Mouse (Mus musculus) cerebellum, adult (tissue): Measurements from ENCODE around the gene Gm45785.

Experiments
- ATAC-seq: cut with Nextera tagmentation; 2 replicates; pipeline ENCODE4 v1.9.2; 2017; ENCODE audit warnings: mild to moderate bottlenecking, moderate library complexity, mixed read lengths; ENCODE audit not compliant: insufficient number of reproducible peaks, low FRiP score, low TSS enrichment

Gene Gm45785

DNA sequence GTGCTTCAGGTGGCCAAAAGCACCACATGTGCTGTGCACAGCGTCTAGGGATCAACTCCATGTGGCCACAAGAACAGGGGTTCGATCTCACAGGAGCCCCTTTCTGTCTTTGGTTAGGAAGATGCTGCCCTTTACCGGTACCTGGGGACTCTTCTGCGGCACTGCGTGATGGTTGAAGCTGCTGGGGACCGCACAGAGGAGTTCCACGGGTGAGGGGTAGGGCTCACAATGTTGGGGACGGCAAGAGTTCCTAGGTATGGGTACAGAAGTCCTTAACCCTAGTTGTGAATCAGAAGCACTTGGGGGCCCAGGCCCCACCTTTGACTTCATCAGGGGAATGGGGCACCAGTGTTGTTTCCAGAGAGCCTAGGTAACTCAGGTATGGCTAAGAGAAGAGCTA, 2.6 kb upstream of the Gm45785 start:
- ATAC-seq = no peak

DNA sequence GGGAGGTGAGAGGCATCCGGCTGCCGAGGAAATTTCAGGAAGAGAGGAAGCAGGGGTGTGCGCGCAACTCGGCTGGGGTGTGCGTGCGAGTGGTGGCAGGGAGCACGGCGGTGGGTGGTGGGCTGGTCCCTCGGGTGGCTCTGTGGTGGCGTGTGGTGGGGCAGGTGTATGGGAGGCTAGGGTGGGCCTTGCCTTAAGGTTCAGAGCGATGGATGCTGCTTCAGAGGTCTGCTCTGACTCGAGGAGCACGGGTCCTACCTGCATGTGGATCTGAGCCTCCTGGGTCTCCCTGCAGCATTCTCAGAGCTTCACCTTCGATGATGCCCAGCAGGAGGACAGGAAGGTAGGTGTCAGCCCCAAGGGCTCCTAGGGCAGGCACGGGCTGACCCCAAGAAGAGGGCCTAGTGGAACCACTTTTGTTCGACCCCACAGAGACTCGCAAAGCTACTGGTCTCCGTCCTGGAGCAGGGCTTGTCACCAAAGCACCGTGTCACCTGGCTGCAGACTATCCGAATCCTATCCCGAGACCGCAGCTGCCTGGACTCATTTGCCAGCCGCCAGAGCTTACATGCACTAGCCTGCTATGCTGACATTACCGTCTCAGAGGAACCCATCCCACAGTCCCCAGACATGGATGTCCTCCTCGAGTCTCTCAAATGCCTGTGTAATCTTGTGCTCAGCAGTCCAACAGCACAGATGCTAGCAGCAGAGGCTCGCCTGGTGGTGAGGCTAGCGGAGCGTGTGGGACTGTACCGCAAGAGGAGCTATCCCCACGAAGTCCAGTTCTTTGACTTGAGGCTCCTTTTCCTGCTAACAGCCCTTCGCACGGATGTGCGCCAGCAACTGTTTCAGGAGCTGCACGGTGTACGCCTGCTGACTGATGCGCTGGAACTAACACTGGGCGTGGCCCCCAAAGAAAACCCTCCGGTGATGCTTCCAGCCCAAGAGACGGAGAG, 1.7 kb upstream of the Gm45785 start, which contains the start of gene Bet1l:
Gene Bet1l, minus strand, starts transcription at position 28 of the 956 bp plus-strand sequence.
- ATAC-seq = 0 out of 2 replicates have a peak, but pooled peaks have one; percentile 4

DNA sequence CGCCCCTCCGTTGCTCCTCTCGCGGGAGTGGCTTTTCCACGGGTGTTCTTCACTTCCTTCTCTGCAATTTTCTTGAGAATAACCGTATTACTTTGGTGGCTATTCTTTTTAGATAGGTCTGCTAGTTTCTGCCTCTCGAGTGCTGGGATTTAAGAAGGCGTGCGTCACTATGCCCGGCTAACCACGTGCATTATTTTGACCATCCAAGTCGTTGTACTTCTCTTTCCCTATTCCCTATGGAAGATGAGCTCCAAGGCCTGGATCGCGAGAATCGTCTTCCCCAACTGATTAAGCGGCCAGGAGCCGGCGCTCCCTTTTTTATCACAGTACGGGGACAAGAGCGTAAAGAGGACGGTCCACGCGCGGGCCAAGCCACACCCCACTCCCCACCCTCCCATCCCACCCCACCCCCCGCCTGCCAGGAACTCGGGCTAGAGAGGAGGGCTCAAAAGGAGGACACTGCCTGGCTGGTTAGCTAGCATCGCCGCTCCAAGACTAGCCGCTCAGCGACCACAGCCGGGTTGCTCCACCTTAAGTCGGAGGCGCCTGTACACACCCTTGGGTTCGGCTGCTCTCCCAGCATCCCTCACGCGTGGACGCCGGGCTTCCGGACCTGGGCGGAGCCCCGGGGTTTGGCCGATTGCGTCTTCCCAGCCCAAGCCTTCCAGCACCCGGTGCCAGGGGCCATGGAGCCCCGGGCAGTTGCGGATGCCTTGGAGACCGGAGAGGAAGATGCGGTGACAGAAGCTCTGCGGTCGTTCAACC, 836 bp upstream of the Gm45785 start, which contains the start of gene Ric8a:
Gene Ric8a, plus strand, starts transcription at position 173 of the 765 bp plus-strand sequence.
- ATAC-seq = peak; percentile 77

DNA sequence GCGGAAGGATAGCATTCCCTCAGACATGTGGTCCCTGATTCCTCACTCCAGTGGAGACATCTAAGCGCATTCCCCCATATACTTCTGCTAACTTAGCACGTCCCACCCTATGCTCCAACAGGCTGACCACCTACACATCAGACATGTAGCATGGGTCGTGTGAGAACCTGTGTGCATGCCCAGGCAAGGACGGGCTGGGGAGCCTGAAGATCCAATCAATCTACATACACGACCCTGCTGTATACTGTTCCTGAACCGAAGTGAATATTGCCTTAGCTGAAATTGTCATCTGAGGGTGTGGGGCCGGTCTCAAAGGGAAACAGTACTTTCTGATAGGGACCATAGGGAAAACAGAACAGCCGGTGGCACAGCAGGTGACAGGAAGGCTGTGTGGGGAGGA, 950 bp downstream of the Gm45785 start:
- no peak for ATAC-seq

DNA sequence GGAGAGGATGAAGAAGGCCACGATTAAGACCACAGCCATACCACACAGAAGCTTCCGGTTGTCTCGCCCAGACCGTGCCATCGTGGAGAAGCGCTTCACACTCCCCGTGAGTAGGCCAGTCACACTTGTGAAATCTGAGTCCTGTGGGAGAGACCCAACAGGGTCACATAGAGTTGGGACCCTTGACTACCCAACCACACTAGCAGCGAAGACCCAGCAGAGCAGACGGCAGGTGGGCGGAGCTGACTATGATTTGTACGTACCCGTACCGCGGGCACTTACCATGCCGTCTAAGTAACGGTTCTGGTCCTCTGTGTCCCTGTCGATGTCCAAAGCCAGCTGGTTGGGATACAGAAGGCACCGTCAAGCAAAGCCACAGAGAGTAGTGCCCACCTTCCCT, 1.6 kb downstream of the Gm45785 start:
- no peak for ATAC-seq

DNA sequence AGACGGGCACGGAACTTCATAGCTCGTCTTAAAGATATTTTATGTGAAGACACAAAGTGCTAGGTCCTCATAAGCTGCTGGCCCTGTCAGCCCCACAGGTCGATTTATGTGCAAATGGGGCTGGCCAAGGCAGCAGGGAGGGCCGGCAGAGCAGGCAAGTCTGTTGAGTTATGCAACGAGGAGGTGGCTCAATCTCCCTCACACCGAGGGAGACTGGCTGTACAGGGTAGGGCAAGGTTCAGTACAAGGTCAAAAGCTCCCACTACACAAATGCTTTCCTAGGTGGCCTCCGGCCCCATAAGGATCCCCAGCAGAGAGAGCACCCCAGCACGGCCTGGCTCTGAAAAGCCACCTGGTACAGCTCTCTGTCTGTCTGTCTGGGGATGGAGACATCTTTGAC, 2.7 kb downstream of the Gm45785 start:
- ATAC-seq = no peak

DNA sequence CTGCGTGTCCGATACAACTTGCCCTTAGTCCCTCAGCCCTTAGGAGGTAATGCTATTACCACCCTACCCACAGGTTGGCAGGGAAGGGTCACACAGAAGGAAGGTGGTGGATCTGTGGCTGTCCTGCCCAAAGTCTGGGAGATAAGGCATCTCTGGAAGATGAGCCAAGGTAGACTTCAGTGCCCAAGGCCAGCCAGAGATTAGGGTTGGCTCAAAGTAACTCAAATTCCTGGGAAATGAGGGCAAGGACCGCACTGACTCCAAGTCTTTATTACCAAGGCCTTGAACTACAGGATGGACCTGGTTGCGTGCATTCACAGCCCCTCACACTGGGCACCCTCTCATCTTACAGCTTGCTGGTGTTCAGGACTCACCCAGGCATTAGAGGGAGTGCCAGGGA, 4.2 kb downstream of the Gm45785 start:
- no peak for ATAC-seq

DNA sequence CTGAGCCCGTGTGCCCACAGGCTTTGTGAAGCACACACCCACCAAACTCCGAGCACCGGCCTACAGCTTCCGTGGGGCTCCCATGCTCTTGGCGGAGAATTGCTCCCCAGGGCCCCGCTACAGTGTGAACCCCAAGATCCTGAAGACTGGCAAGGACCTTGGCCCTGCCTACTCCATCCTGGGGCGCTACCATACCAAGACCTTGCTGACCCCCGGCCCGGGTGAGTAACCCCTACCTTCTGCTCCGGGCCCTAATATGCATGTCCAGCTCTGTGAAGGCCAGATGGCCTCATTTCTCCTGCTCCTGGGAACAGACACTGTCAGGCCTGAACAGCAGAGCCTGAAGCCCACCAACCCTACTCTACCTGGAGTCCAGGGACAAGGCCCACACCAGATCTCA, 7.5 kb downstream of the Gm45785 start:
- ATAC-seq = no peak

DNA sequence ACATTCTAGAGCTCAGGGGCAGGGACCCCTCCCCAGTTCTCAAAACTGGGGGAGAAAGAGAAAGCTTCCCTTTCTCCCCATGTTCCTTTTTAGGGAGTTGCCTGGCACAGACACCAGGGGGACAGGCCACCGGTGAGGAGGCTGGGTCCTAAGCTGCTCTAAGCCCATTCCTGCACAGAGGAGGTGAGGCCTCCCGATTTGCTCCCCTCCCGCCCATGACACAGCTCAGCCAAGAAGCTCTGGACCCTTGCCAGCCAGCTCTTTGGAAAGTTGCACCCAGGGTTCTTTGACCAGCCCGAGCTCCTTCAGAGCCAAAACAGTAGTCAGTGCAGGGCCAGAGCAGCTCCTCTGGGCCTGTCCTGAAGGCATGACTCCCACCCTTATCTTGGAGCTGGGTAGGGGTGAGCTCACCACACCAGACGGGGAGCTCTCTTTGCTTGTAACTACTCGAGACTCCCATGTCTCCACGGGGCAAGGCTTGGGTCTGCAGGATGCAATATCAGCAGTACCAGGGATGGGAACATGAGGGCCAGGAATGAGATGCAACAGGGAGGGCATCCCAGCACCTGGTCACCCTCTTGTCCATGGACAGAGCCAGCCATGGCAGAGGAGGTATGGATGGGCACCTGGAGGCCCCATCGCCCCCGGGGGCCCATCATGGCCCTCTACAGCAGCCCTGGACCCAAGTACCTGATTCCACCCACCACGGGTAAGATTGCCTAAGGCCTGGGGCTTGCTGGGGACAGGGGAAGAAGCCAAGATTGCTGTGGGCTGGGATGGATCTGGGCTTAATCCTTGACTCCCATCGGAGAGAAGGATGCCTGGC, 8.2 kb downstream of the Gm45785 start, which contains the start of gene Odf3:
Gene Odf3, plus strand, starts transcription at position 51 of the 826 bp plus-strand sequence.
- no peak for ATAC-seq

DNA sequence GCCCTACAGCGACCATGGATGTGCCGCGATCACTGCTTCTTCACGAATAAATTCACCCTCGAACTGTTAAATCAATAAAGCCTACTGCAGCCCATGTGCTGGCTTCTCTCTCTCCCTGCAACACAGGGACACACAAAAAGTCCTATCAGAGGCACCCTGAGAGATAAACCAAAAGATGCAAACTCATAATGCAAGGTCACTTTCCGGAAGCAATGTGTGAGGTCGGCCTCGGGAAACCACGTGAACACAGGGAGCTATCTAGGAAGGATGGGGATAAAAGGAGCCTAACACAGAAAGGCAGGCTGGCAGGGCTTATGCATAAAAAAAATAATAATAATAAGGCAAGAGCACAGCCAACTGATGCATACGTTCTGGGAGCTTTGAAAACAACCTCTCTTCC, 9.5 kb downstream of the Gm45785 start:
- no peak for ATAC-seq

DNA sequence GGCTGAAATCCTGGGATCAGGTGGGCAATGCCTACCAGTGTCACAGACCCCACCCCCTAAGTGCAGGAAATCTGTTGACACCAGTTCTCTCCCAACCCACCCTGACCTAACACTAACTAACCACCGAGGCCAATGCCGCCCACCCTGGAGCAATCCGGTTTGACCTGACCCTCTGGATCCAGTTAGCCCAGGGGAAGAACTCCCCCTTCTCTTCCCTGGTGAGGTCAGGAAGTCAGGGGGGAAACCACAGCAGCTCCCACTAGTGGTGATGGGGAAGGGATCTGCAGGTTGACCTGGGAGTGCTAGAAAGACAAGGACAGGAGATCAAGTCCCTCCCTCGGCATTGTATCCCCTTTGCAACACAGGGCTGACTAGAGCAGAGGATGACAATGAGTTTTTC, 10.4 kb downstream of the Gm45785 start:
- no peak for ATAC-seq

DNA sequence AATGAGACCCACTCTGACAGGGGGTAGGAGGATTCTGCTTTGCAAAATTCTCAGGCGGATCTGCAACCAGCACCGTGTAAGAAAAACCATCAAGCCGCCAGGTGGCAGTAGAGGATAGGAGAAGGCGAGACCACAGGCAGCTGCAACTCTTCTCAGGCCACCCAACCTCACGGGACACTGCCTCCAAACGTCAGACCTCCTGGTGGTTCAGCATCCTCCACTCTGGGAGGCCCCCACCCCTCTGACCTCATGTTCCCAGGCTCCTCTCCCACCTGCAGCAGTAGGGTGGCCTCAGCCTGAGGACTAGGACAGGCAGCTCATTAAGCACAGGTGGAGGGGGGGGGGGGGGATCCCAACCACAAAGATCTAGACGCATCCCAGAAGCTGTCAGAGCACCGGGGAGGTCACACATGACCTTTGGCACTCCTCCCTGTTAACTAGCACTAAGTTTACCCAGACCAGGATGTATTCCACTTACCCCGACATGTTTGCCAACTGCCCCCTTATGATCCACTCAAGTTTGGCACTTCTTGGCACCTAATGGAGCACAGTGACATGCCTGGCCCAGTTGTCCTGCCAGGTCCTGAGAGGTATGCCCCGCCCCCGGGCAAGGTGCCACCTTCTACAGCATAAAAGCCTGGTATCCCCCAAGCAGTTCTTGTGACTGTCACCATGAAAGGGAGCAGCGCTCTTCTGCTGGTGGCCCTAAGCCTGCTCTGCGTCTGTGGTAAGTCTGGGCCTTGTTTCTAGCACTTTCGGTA, 11.0 kb downstream of the Gm45785 start, which contains the start of gene Scgb1c1:
Gene Scgb1c1, plus strand, starts transcription at position 643 of the 761 bp plus-strand sequence.
- ATAC-seq = peak; percentile 74; the same call in 1 of the 2 replicates

DNA sequence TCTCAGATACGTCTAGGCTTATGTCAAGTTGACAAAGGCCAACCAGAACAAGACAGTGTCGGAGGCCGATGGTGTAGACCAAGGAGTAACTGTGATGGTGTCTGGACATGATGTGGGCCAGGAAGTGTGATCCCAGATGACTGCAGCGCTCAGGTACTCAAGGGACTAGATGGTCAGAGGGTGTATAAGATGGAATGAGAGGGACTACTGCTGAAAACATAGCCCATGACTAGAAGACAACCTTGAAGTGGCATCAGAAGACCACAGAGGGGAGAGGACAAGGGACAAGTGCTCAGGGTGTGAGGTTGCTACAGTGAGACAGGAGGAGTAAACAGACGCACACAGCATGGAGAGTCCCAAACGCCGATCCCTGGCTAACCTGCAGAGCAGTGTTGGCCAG, 12.3 kb downstream of the Gm45785 start:
- ATAC-seq = no peak

DNA sequence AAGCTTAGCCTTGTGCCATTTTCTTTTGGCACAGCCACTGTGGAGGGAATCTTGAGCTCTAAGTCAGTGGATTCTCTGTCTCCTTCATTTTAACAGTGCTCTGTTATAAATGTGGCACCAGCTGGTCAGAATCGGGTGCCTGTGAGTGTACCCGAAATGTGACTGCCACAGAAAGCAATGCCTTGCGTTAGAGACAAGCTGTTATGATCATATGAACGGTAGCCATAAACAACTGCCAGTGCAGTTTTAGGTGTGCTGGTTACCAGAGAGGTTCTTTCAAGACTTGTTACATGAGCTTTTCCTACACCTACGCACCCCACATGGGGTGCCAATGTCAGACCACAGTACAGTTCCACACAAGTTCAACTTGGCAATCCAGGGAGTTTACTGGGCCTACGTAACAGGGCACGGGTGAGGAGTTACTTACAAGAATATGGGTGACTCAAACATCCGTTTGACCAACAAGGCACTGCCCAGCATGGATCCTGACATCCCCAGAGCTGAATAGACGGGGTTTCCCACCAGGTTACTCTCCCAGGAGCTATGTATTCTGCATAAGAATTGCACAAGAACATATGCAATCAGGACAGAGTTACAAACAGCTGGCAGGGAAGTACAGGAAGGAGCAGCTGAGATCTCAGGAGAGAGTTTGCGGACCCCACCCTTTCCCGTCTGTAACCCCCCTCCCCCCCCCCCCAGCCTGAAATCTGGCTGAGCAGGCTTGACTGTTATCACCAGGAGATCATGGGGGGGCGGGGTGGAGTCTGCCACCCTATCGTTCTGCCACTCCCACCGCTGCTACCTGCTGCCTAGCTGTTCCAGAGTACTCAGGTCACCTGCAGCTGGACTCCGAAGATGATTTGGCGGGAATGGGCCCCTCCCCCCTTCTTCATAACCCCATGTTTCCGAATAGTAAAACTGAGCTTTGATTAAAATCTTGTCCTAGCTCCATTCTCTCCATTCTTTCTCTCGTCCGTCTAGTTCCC, 15.1 kb downstream of the Gm45785 start:
- ATAC-seq = no peak

DNA sequence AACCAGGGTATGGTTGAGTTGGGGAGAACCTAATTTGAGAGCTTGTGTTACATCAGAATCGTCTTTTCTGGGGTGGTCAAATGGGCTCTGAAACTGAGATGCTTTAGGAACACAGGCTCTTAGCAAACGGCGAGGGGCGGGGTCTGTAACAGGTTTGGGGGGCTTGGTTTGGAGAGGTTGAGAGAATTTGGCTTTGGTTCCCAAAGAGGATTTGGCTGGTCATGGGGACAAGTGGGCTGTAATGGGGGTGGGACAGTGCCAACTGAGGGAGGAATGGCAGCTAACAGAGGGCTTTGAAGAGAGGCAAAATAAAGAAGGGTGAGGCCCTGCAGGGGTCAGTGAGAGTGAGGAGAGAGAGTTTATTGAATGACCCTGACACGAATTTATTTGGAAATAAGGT, 16.6 kb downstream of the Gm45785 start:
- no peak for ATAC-seq

DNA sequence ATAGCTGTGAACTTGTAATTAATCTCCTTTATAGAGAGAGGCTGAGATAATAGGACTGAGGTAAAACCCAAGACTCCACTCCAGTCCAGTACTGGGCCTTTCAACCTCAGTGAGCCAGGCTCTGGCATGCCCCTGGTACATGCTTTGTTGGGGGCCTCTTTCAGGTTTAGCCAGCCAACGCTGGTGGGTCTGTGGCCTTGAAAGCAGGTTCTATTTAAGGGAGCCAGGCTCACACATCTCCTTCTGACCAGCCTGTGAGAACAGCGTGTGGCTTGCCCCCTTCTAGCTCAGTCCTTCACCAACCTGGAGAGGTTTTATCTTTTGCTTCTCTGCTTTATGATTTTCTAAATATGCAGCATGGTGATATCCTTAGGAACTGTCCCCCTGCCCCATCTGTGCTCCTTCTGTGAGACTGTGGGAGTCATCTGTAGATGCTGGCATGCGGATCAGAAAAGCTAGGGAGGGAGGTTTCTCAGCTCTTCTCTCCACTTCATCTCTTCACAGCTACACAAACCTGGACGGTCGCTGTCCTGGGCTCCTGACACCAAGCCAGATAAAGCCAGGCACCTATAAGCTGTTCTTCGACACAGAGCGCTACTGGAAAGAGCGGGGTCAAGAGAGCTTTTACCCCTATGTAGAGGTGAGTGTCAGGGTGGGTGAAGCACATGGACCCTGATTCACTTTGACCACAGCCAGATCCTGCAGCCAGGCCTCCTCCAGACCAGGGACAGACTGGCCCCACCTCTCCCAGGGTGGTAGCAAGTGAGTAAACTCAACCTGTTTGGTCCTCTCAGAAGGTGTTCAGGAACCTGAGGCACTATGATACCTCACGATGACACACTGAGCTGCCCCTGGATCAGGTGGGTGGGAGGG, 19.7 kb downstream of the Gm45785 start:
- no peak for ATAC-seq

DNA sequence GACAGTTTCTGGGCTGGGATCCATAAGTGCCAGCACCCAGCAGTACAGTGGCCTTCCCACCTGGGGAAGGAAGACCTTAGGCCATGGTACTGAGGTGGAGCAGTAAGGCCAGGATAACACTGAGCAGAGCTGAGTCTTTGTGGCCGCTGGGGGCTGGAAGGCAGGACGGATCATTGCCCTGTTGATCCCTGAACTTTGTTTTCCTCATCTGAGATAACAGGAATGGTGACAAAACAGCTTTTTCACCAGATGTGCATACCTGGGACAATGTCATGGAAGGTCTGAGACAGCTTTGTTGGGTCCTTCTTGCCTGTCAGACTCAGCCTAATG, 20.4 kb downstream of the Gm45785 start:
- no peak for ATAC-seq
